Mouse (Mus musculus): ENCODE measurements around the gene Hist1h4d.
"Not testable (repeated sequence)": the region's sequence is repeated elsewhere in the genome, so short reads cannot be mapped to it uniquely, and the experiment has no call there.

Gene Hist1h4d

DNA sequence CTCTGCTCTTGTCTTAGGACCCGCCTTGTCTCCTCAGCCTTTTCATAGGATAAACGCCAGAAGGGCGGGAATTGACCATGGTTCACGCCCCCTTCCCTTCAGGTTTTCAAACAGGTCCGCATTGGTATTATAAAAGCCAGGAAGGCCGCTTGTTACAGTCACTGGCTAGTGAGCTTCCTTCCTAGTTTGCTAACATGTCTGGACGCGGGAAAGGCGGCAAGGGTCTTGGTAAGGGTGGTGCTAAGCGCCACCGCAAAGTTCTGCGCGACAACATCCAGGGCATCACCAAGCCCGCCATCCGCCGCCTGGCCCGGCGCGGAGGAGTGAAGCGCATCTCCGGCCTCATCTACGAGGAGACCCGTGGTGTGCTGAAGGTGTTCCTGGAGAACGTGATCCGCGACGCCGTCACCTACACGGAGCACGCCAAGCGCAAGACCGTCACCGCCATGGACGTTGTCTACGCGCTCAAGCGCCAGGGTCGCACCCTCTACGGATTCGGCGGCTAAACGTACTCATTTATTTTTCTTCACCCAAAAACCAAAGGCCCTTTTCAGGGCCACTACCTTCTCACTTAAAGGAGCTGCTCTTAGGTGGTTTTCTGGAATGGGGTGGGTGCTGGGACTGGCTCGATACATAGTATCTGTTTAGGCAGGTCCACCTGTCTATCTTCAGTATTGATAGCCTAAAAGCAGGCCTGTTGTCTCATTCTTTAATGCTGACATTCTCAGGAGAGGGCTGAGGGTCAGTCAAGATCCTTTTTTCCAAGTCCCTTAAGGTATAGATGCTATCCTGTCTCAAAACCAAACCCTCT, at the start of gene Hist1h4d:
TSS of gene Hist1h4d (plus strand) at position 191 of the 811 bp plus-strand sequence.
- DNase-seq (ENCODE audit: inconsistent age in 2 of 2, low spot score in 1 of 2), result peak; percentile 96 to 100

DNA sequence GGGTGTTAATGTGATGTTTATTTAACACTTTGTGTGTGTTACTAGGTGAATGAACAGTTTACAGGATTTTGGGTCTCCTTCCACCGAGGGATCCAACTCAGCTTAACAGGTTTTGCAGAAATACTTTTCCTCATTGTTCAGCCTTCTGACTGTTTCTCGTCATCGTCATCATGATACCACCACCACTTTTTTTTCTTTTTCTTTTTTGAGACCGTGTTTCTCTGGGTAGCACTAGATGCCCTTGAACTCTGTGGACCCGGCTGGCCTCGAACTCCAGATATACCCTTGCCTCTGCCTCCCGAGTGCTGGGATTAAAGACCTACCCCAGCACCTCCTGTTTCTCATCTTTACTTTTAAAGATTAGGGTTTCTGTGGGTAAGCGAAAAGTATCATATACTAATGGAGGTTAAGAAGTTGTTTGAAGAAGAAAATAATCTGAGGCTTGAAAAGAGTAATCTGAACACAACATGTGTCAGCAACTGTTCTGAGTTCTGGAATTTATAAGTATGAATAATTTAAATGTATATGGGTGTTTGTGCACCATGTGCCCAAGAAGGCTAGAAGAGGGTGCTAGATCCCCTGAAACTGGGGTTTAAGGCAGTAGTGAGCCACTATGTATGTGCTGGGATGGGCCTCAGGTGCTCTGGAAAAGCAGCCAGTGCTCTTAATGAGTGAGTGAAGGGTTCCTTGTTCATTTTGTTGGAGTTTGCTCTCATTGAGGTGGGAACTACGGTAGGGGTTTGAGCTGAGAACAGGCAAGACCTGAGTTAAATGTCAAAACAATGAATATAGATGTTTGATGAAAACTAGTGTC, 48.9 kb upstream of the Hist1h4d start:
- no peak for DNase-seq (ENCODE audit: inconsistent age in 2 of 2, low spot score in 1 of 2)

DNA sequence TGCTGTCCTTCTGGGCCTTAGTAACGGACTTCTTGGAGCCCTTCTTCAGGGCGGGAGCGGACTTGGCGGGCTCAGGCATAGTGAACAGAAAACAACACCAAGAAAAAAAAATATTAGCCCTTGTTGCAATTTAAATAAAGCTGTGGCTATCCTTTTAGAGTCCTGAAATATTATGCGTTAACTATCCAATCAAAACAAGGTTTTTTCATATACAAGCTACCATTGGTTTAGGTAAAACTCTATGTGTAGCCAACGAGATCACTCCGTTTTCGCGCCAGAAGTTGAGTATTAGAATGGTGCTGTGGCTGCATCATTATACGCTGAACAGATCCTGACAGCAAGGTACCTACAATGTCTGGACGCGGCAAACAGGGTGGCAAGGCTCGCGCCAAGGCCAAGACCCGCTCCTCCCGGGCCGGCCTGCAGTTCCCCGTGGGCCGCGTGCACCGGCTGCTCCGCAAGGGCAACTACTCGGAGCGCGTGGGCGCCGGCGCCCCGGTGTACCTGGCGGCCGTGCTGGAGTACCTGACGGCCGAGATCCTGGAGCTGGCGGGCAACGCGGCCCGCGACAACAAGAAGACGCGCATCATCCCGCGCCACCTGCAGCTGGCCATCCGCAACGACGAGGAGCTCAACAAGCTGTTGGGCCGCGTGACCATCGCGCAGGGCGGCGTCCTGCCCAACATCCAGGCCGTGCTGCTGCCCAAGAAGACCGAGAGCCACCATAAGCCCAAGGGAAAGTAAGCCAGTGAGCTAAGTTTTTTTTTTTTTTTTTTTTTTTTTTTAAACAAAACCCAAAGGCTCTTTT, 47.6 kb upstream of the Hist1h4d start, which contains the start of gene Hist1h2af:
TSS of gene Hist1h2af (plus strand) at position 347 of the 808 bp plus-strand sequence.
- peak; percentile 56 to 84 for DNase-seq (ENCODE audit: inconsistent age in 2 of 2, low spot score in 1 of 2)

DNA sequence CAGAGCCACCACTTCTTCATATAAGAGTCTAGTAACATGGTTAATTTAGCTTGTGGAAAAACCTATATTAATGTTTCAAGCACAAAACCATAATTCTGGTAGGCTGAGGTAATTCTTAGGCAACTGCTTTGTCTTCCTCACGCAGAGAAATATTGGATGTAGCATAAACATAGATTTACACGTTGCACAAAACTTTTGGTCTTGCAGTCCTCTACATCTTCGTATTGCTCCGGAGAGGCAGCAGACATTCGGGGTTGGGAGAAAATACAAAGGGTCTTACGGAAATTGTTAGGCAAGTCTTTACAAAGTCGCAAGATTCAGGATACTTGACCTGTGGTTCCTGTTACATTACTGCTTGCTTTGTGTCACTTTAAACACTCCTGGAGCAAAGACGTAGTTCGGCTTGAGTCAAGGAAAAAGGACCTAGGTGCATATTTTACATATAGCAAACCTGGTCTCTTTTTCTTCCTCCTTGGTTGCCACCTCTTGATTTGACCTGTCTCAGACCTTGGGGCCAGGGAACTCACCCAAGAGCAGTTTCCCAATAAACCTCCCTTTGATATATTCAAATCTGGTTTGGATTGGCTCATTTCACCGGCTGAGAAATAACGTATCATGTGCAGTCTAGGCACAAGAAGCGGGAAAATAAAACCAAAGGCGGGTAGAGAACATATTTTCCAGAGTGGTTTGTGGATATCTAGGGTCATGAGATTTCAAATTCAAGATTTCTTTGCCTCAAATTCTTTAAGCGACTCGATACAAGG, 46.8 kb upstream of the Hist1h4d start:
- peak in 1 of 2 experiments; percentile 54 for DNase-seq (ENCODE audit: inconsistent age in 2 of 2, low spot score in 1 of 2)

DNA sequence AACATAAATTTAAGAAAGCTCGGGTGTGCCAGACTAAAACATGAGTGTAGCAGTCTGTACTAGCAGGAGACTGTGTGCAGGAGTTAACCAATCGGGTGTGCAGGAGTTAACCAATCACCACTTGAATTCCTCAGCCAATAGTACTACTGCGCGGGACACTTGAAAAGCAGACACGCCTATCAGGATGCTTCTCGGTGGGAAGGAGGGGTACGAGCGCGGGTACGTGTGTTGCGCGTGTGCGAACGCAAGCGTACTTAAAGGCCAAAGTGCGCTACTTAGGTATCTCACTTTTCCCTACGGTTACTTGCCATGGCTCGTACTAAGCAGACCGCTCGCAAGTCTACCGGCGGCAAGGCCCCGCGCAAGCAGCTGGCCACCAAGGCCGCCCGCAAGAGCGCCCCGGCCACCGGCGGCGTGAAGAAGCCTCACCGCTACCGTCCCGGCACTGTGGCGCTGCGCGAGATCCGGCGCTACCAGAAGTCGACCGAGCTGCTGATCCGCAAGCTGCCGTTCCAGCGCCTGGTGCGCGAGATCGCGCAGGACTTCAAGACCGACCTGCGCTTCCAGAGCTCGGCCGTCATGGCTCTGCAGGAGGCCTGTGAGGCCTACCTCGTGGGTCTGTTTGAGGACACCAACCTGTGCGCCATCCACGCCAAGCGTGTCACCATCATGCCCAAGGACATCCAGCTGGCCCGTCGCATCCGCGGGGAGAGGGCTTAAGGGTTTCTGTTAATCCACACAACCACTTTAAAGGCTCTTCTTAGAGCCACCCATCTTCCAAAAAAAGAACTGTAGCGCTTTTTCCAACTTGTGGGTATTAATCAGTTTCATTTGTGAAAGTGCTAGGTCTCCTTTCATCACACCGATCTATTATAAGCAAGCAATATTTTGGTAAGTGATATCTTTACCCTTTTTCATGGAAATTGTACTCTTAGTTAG, 46.0 kb upstream of the Hist1h4d start, which contains the start of gene Hist1h3g:
TSS of gene Hist1h3g (plus strand) at position 286 of the 939 bp plus-strand sequence.
- peak; percentile 87 to 96 for DNase-seq (ENCODE audit: inconsistent age in 2 of 2, low spot score in 1 of 2)

DNA sequence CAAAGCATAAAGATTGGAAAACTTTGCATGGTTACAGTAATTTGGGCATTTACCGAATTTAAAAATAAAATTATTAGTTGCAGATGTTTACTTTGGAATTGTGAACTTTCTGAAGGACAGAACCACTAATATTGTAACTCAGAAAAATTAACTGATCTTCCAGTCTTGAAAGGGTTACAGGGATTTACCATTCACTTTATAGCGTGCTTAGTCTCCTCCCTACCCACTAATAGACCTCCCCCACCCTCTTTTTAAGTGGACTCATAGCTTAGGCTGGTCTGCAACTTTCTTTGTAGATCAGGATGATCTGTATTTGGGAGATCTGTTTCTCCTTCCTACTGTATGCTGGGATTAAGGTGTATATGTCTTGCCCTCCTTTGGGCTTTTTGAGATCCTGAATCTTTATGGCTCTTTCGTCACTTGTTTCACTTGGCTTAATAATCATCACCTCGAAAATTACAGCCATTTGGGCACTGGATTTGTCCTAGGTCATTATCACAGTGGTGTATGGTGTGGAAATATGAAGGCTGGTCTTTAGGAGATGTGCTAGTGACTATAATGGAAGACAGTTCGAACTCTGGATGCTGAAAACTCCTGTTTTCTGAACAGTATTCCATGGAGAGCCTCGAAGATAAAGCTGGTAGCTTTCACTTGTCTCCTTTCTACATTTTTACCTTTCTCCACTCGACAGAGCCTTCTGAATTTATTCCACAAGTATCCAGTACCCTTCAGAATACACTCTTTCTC, 45.1 kb upstream of the Hist1h4d start:
- no peak for DNase-seq (ENCODE audit: inconsistent age in 2 of 2, low spot score in 1 of 2)

DNA sequence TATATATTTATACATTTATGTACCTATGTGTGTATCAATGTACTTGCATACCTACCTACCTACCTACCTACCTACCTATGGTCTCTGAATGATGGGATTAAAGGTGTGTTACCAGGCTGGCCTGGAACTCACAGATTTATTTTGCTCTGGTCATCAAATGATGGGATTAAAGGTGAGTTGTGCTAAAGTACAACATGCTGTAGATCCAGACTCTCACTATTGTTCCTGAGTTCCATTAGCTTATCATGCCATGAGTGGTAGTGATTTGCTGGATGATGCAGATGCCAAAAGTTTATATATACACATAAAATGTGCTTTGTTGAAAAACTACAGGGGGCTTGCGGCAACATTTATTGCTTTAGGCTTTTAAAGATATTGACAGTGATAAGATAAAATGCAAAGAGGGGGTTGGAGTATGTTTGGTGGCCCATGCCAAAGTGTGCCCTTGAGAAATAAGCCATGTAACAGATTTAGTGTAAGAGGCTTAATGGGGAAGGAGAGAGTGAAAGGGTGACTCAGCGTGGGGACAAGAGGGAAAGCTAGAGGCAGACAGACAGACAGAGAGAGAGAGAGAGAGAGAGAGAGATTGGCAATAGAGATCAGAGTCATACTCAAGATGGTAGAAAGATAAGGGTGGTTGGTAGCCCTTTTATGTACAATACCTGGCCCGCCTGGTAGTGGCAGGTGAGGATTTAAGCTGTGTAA, 44.2 kb upstream of the Hist1h4d start:
- DNase-seq (ENCODE audit: inconsistent age in 2 of 2, low spot score in 1 of 2), result no peak

DNA sequence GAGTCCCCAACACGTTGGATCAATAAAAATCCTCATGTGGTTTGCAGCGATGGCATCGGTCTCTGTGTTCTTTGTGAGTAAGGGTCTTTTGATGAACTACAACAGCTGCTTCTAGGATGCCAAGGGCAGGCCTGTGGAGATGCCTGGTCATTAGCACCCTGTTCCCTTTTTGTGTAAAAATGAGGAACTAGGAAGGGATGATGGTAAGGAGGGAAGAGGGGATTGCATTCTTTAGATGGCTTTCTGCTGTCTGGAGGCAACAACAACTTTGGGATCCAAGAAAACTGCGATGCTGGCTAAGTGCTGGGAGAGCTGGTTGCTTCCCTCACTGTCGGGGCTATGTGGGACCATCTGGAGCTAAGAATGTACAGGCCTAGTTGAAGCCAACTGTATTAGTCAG, 43.1 kb upstream of the Hist1h4d start:
- no peak for DNase-seq (ENCODE audit: inconsistent age in 2 of 2, low spot score in 1 of 2)

DNA sequence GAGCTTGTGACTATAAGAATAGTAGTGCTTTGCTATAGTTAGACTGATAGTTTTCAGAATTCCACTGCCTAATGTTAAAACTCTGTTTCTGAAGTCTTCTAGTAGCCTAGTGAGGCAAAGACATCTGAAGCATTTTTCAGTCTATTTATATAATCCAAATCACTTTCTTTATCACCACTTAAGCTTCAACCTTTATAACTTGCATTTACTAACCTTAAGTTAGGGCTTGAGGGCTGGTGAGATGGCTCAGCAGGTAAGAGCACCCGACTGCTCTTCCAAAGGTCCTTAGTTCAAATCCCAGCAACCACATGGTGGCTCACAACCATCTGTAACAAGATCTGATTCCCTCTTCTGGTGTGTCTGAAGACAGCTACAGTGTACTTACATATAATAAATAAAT, 41.6 kb upstream of the Hist1h4d start:
- not testable (repeated sequence) for DNase-seq (ENCODE audit: inconsistent age in 2 of 2, low spot score in 1 of 2)

DNA sequence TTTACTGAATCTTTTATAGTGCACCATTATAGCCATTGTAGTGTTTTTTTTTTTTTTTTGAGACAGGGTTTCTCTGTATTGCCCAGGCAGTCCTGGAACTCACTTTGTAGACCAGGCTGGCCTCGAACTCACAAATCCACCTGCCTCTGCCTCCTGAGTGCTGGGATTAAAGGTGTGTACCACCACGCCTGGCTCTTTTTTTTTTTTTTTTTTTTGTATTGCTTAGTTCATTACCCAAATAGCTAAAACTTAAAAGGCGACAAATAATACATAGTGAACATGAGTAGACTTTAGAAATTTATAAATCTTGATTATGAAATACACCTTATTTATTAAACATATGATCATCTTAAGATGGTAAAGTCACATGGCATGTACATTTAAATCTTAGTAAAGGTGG, 39.9 kb upstream of the Hist1h4d start:
- no peak for DNase-seq (ENCODE audit: inconsistent age in 2 of 2, low spot score in 1 of 2)

DNA sequence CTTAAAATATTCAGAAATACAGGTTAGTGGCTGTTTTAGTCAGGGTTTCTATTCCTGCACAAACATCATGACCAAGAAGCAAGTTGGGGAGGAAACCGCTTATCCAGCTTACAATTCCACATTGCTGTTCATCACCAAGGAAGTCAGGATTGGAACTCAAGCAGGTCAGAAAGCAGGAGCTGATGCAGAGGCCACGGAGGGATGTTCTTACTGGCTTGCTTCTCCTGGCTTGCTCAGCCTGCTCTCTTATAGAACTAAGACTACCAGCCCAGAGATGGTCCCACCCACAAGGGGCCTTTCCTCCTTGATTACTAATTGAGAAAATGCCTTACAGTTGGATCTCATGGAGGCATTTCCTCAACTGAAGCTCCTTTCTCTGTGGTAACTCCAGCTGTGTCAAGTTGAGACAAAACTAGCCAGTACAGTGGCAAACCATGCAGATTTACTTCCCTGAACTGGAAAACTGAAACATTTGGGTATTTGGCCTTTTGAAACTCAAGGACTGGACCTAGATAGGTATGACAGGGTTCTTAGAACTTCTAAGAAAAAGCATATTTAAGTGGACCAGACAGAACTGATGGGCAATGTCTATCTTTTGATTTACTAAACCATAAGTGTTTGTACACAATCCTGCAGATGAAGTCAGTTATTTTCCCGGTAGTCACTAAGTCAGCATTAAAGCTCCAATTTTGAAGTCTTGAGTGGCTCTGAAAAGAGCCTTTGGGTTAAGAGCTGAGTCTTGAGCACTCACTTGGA, 39.0 kb upstream of the Hist1h4d start:
- DNase-seq (ENCODE audit: inconsistent age in 2 of 2, low spot score in 1 of 2), result not testable (repeated sequence)

DNA sequence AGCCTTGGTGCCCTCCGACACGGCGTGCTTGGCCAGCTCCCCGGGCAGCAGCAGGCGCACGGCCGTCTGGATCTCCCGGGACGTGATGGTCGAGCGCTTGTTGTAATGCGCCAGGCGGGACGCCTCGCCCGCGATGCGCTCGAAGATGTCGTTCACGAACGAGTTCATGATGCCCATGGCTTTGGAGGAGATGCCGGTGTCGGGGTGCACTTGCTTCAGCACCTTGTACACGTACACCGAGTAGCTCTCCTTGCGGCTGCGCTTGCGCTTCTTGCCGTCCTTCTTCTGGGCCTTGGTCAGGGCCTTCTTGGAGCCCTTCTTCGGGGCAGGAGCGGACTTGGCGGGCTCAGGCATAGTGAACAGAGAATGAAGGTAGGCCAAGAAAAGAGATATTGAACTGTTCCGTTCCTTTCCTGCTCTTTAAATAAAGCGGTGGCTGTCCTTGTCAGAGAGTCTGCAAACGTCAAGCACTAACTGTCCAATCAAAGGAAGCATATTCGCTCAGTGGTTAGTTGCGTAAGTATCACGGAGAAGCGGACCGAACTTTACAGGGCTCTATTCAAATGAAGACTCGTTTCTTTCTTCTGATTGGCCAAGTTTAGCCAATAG, 38.3 kb upstream of the Hist1h4d start, which contains the start of gene Hist1h2bh:
TSS of gene Hist1h2bh (minus strand) at position 394 of the 609 bp plus-strand sequence.
- peak; percentile 76 to 95 for DNase-seq (ENCODE audit: inconsistent age in 2 of 2, low spot score in 1 of 2)

DNA sequence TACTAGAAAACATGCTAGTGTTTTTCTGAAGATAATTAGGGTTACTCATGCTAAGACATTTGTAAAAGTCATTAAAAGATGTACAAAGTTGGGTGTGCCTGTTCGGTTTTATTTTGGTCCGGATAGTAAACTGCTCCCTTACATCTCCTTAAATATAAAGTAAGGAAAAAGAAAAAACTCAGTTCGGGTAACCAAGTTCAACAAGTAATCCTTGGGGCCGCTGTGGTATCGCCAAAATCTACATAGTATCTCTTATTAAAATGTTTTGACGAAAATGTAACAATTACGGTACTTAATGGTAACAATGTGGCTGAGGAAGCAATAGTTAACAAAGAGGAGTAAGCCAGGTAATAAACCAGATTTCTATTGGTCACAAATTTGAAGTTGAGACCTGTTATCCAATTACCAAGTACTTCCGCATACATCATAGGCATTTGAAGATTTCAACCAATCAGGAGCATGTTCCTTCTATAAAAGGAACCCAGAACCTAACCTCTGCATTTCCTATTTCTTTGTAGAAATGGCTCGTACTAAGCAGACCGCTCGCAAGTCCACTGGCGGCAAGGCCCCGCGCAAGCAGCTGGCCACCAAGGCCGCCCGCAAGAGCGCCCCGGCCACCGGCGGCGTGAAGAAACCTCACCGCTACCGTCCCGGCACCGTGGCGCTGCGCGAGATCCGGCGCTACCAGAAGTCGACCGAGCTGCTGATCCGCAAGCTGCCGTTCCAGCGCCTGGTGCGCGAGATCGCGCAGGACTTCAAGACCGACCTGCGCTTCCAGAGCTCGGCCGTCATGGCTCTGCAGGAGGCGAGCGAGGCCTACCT, 37.2 kb upstream of the Hist1h4d start, which contains the start of gene Hist1h3f:
TSS of gene Hist1h3f (plus strand) at position 88 of the 822 bp plus-strand sequence.
- peak; percentile 81 to 97 for DNase-seq (ENCODE audit: inconsistent age in 2 of 2, low spot score in 1 of 2)

DNA sequence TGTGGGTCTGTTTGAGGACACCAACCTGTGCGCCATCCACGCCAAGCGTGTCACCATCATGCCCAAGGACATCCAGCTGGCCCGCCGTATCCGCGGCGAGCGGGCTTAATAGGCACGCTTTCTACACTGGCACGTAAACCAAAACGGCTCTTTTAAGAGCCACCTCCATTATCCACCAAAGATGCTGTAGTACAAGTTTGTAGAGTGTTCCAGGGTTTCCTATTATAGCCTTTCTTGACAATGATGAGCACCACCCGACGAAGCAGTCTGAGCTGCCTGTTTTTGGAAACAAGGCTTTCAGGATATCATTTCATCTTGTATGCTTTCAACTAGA, 36.6 kb upstream of the Hist1h4d start:
- not testable (repeated sequence) for DNase-seq (ENCODE audit: inconsistent age in 2 of 2, low spot score in 1 of 2)

DNA sequence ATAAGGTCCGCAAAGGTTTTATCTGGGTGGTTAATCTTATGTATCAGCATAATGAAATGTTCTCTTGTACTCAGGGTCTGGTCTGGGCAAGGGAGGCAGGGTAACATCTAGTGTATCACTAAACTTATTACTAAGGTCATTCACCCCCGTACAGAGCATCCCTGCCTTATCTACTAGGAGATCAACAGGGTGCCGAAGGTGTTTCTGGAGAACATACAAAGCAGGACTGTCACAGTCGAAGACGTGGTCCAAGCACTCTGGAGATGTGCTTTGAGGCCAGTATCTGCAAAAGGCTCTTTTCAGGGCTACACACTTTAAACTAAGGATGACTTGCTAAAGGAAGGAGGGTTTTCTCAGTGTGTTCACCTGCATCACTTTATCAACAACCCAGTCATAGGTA, 34.7 kb upstream of the Hist1h4d start:
- DNase-seq (ENCODE audit: inconsistent age in 2 of 2, low spot score in 1 of 2), result no peak

DNA sequence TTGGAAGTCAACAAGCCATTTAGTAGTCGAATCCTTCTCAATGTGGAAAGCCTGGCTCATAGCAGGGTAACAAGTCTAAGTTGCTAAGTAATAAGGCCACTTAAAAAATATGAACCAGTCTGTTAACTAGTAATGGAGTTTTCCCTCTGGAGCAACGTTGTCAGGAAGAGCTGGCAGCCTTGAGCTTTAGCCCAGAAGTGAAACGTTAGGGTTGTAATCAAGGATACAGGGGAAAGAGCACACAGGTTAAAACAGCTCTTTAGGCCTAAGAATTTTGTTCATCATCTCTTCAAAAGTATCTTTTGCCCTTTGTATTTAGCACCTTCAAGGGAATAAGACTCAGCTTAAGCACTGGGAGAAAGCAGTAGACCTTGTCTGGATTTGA, 30.6 kb upstream of the Hist1h4d start:
- no peak for DNase-seq (ENCODE audit: inconsistent age in 2 of 2, low spot score in 1 of 2)
